Mouse (Mus musculus): Measurements from ENCODE around the gene C8g.

DNA sequence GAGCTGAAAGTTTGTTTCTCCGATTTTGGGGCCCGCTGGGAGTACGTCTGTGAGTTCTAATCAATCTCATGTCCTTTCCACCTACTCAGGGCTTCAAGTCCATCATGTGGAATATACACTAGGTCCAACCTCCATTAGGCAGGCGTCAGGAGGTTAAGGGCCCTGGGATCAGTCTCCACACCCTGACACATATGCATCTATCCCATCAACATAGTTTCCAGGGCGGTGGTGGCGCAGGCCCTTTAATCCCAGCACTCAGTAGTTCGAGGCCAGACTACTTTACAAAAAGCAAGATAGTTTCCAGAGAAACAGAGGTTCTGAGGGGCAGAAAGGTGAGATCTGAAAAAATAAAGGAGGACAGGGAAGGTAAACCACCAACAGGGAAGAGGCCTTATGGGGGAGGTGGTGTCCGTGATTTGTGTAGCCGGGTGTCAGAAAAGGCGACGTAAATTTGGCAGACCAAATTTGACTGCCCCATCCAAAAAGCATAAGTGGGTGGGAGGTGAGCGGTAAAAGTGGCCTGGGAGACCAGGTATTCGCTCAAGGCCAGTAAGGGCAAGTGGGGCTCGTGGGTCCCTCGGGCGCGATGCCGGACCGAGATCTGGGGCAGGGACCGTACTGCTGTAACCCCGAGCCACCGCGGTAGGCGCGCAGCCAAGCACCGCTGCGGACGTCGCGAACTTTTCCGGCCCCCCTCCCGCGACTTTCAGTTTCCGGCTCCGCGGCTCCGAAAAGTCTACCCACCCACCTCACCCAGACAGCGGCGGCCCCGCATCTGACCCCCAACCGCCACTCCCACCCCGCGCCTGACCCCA, 44.7 kb upstream of the C8g start:
- TF ChIP-seq HCFC1 (IDR thresholded peaks at IDR 0.05; ENCODE audit: borderline replicate concordance, insufficient read depth, low read length): no peak
- TF ChIP-seq MAFK (IDR thresholded peaks at IDR 0.05; ENCODE audit: insufficient read depth, low read depth, low read length): no peak
